Mouse (Mus musculus) layer of hippocampus, adult 9-11 months (tissue): ENCODE results near the gene Dram1.

Experiments used
- DNase-seq: peaks from one replicate; pipeline ENCODE4 v3.0.0; 2022

The Dram1 gene

GRCm38 (mm10) chr10:88379013-88379885, at the start of gene Dram1, which contains the start of gene Gnptab:
Gene Dram1 (minus strand): TSS chr10:88379080.
Gene Gnptab (plus strand): TSS chr10:88379132.
- DNase-seq = peak; percentile 82

- DNase-seq = no peak
Measured at GRCm38 (mm10) chr10:88427998-88428397, 49.1 kb upstream of the Dram1 start.

DNA sequence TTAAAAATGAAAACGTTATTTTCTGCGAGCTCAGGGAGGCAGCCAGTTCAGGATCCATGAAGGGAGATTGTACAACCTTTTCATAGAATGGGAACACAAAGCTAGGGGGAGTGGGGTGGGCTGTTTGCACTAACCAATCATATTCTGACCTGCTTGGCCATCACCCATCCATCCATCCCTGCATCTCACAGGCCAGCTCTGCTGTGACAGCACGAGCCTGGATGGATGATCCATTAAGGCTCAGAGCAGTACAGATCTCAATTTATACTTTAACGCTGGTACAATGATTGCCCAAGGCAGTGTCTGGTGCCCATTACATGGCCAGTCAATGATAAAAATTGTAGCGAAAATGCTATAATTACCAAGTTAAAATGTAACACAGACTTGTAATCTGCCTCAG, 48.0 kb upstream of the Dram1 start:
- no peak for DNase-seq

- DNase-seq = no peak
Measured at GRCm38 (mm10) chr10:88426158-88426816, 47.4 kb upstream of the Dram1 start.

- no peak for DNase-seq
Measured at GRCm38 (mm10) chr10:88420655-88421435, 42.0 kb upstream of the Dram1 start.

DNA sequence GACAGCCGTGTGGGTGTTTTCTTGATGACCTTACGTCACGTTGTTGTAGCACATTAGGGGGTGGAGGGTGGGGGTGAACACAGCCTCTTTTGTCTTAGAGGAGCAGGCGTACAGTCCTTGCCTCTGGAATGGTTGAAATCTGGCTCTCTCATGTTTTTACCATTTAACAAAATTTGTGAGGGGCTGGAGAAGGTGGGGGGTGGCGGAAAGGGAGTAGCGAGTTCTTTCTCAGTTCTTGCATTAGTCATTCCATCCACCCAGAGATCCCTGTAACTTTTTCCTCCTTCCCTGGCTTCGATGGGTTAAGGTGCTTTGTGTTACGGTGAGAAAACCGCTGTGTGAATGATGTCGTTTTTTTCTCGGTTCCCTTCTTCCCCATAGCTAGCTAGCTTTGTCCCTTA, 41.3 kb upstream of the Dram1 start:
- DNase-seq = no peak

- no peak for DNase-seq
Measured at GRCm38 (mm10) chr10:88417686-88418085, 38.8 kb upstream of the Dram1 start.

GRCm38 (mm10) chr10:88412290-88412995, 33.6 kb upstream of the Dram1 start:
- DNase-seq = no peak

- DNase-seq = no peak
Measured at GRCm38 (mm10) chr10:88409751-88410150, 30.9 kb upstream of the Dram1 start.

GRCm38 (mm10) chr10:88407875-88408631, 29.2 kb upstream of the Dram1 start:
- no peak for DNase-seq

GRCm38 (mm10) chr10:88405812-88406211, 26.9 kb upstream of the Dram1 start:
- peak; percentile 55 for DNase-seq

DNA sequence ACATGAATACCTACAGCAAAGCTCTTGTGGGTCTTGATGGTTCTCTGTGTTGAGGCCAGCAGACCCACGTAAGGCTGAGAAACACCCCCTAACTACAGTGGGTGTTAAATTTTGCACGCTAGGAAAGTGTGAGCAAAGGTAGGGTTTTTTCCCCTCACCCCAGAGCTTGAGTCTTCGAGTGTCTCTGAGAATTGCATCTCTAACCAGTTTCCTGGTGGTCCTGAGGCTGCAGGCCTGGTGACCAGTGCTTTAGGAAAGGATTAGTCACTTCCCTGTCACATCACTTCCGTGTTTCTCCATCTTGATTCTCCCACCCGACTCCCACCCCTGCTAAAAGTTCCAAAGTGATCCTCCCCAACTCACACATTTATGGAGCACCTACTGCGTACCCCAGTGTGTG, 25.3 kb upstream of the Dram1 start:
- no peak for DNase-seq

DNA sequence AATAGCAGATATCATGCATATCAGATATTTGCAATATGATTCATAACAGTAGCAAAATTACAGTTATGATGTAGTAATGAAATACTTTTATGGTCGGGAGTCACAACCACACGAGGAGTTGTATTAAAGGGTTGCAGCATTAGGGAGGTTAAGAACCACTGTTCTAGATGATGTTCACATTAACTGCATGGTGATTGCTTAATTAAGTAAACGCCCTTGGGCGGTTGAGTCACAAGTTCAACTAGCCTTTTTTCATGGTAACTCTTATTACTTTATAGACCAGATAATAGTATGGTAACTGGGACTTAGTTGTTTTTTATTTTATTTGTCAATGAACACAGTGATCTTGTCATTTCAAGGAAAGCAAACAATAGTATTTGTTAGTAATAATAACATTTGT, 24.1 kb upstream of the Dram1 start:
- DNase-seq = no peak

DNA sequence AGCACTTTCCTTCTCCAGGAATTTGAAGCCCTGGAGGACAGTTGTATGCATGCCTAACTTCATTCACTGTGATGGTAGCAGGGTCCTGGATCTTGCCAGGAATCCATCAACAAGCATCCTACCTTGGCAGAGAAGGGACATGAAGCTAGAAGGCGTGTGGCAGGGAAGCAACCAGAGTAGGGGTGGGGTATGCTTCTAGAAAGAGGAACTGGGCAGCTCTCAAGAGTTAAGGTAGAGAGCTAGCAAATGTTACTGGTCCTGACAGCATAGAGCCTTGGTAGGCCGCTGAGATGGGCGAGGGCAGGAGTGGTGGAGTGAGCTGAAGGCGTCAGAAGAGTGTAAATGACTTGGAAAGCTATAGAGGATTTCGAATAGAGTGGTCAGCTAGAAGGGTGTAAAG, 20.4 kb upstream of the Dram1 start:
- DNase-seq = no peak

GRCm38 (mm10) chr10:88398668-88399243, 19.9 kb upstream of the Dram1 start:
- no peak for DNase-seq

DNA sequence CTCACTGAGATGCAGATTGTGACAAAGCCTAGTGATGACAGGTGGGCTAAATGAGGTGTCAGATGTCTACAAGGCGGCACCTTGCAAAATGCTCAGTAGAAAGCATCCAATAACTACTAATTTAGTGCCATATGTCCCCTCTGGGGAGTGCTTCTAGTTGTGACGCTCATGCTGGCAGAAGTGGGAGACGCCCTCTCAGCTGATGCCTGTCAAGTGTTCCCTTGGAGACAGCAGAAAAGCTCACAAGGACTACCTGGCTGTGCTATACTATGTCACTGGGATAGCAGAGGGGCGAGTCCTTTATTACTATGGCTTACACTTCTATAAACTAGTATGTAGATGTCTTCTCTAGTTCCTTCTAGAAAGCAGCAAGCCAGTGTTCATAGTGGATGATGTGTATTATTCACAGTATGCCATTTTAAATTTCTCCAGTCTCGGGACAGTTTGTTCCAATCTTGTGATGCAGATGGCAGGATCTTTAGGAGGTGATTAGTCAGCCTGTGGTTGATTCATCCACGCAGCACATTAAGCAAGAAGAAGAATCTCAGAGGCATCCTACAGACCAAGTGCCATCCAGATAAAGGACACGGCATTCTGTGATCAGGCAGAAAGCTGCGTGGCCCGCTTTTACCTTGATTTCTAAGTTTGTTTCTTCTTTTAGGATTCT, 13.4 kb upstream of the Dram1 start:
- DNase-seq = peak; percentile 70

GRCm38 (mm10) chr10:88391495-88391894, 12.6 kb upstream of the Dram1 start:
- DNase-seq = no peak

GRCm38 (mm10) chr10:88390096-88390790, 11.4 kb upstream of the Dram1 start:
- DNase-seq = no peak

GRCm38 (mm10) chr10:88389576-88389975, 10.7 kb upstream of the Dram1 start:
- no peak for DNase-seq

DNA sequence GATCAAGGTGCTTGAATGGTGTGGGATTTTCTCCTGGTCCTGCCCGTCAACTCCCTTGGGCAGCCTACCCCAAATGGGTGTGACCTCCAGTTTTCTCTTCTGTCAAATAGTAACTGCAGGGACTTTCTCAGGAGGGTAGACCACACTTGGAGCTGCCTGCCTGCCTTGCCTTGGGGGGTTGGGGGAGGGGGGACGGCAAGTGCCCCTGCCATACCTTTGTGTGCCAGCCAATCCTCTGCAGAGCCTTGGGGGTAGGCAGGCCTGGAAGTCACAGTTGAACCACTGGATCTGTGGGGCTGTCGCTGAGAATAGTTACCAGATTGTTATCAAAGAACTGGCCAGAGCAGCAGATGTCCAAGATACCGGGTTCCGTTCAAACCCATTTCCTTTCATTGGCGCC, 7.4 kb upstream of the Dram1 start:
- DNase-seq = no peak
